Mouse (Mus musculus): ENCODE data around the gene Mettl5.

- no peak for TF ChIP-seq GATA1 (IDR thresholded peaks at IDR 0.05; ENCODE audit: low read length)
- TF ChIP-seq TAL1 (IDR thresholded peaks at IDR 0.05; ENCODE audit: low read length): no peak
Observed at GRCm38 (mm10) chr2:69838707-69839106, 46.7 kb downstream of the Mettl5 start.
